Mouse (Mus musculus) embryonic facial prominence, embryonic 11.5 days (tissue): ENCODE data around the gene Ybx1. TPM values are rescaled to one million over a fixed set of nuclear protein-coding genes. Genes with fewer than 3 reads are reported as not detected.

ENCODE experiments used
- ATAC-seq: fragments of 200-750 bp; cut with Nextera tagmentation; replicated peaks from 2 replicates; pipeline ENCODE4 v1.8.0; 2017; ENCODE audit warnings: low read depth; ENCODE audit not compliant: insufficient number of reproducible peaks, low FRiP score, low TSS enrichment
- DNase-seq: peaks from one replicate; pipeline ENCODE4 v3.0.0-alpha.2; 2015; ENCODE audit warnings: low spot score
- H3K27ac ChIP-seq: fragments of 300-500 bp; sonication (generic); replicated peaks from 2 replicates; pipeline ENCODE4 v1.5.1; 2014; ENCODE audit warnings: mild to moderate bottlenecking, low read depth, low read length, control low read depth
- H3K27me3 ChIP-seq: fragments of 300-500 bp; sonication (generic); 2 replicates; pipeline ENCODE4 v1.6.1; 2014; ENCODE audit warnings: mild to moderate bottlenecking, low read length, moderate library complexity, mixed read lengths; ENCODE audit not compliant: control insufficient read depth, insufficient read depth
- H3K36me3 ChIP-seq: fragments of 300-500 bp; sonication (generic); replicated peaks from 2 replicates; pipeline ENCODE4 v1.6.1; 2014; ENCODE audit warnings: low read depth, mild to moderate bottlenecking, low read length, moderate library complexity, mixed read lengths; ENCODE audit not compliant: control insufficient read depth, insufficient read depth
- H3K4me1 ChIP-seq: fragments of 300-500 bp; sonication (generic); 2 replicates; pipeline ENCODE4 v1.6.1; 2014; ENCODE audit warnings: low read length, mixed read lengths; ENCODE audit not compliant: control insufficient read depth, insufficient read depth
- H3K4me2 ChIP-seq: fragments of 300-500 bp; sonication (generic); 2 replicates; pipeline ENCODE4 v1.6.1; 2014; ENCODE audit warnings: low read depth, mild to moderate bottlenecking, control low read depth, low read length, moderate library complexity
- H3K4me3 ChIP-seq: fragments of 300-500 bp; sonication (generic); 2 replicates; pipeline ENCODE4 v1.5.1; 2014; ENCODE audit warnings: low read depth, low read length, control low read depth
- H3K9ac ChIP-seq: fragments of 300-500 bp; sonication (generic); replicated peaks from 2 replicates; pipeline ENCODE4 v1.6.1; 2014; ENCODE audit warnings: mild to moderate bottlenecking, control low read depth, low read length
- H3K9me3 ChIP-seq: fragments of 300-500 bp; sonication (generic); replicated peaks from 2 replicates; pipeline ENCODE4 v1.6.1; 2016; ENCODE audit warnings: mild to moderate bottlenecking, low read length, inconsistent platforms, mixed read lengths; ENCODE audit not compliant: control insufficient read depth
- WGBS: fragments of 180-500 bp; shearing (Covaris S2); extraction: QIAGEN DNeasy Blood & Tissue Kit; methylation state at CpG from one replicate; pipeline ENCODE4 v1.1.7; 2014; 5-methylcytosine and 5-hydroxymethylcytosine counted together
- polyA plus RNA-seq: library from polyadenylated mRNA; unstranded; fragments of >200 nt; fragmentation: Nextera tagmentation; extraction: Ambion mirVana; gene quantifications from 2 replicates; pipeline ENCODE4 v1.2.1, GENCODE M21; 2014

Ybx1 gene
- polyA plus RNA-seq, 1 experiment from 2014 or later, result 1,398 TPM

- H3K9ac ChIP-seq, result no peak overlapping the region
- ATAC-seq, result no peak
- H3K9me3 ChIP-seq, result no peaks in the 10 kb centered on the region
- no peak for DNase-seq
- no peak overlapping the region for H3K4me3 ChIP-seq
- H3K4me1 ChIP-seq, result no peaks in the 10 kb centered on the region
- H3K36me3 ChIP-seq, result no peaks in the 10 kb centered on the region; the same call in none of the 2 replicates
- 90% methylated on average over 12 of the region's 12 CpGs for WGBS
- H3K4me2 ChIP-seq, result no peak overlapping the region
- H3K27ac ChIP-seq, result no peak overlapping the region
- no peaks in the 10 kb centered on the region for H3K27me3 ChIP-seq
Observed at GRCm38 (mm10) chr4:119242571-119242970, 51.8 kb downstream of the Ybx1 start.

GRCm38 (mm10) chr4:119241664-119242063 lies 52.7 kb downstream of the Ybx1 start:
- ATAC-seq (no peak), DNase-seq (no peak)
- no peaks in the 10 kb centered on the region for H3K27me3 ChIP-seq
- no peaks in the 10 kb centered on the region for H3K4me1 ChIP-seq
- H3K27ac ChIP-seq, result no peak overlapping the region
- no peak overlapping the region for H3K9ac ChIP-seq
- H3K4me3 ChIP-seq, result no peak overlapping the region
- H3K36me3 ChIP-seq, result no peaks in the 10 kb centered on the region; the same call in none of the 2 replicates
- H3K9me3 ChIP-seq, result no peaks in the 10 kb centered on the region
- no peak overlapping the region for H3K4me2 ChIP-seq
- 83% methylated on average over 14 of the region's 14 CpGs for WGBS

- Histone ChIP-seq H3K27ac (no peak overlapping the region), H3K36me3 (no peaks in the 10 kb centered on the region; the same call in none of the 2 replicates), H3K4me3 (no peak overlapping the region), H3K4me2 (no peak overlapping the region), H3K9me3 (no peaks in the 10 kb centered on the region), H3K9ac (peak overlapping the region; percentile 30), H3K4me1 (no peaks in the 10 kb centered on the region), H3K27me3 (no peaks in the 10 kb centered on the region)
- DNase-seq (peak; percentile 89), ATAC-seq (0 out of 2 replicates have a peak, but pooled peaks have one; percentile 25)
- 41% methylated on average over 12 of the region's 12 CpGs for WGBS
Observed at GRCm38 (mm10) chr4:119239181-119239682, 55.2 kb downstream of the Ybx1 start.

- Histone ChIP-seq H3K36me3 (no peaks in the 10 kb centered on the region; the same call in none of the 2 replicates), H3K9ac (no peak overlapping the region), H3K4me2 (no peak overlapping the region), H3K27ac (no peak overlapping the region), H3K27me3 (no peaks in the 10 kb centered on the region), H3K9me3 (no peaks in the 10 kb centered on the region), H3K4me1 (no peaks in the 10 kb centered on the region), H3K4me3 (no peak overlapping the region)
- DNase-seq (no peak), ATAC-seq (no peak; the same call in 1 of the 2 replicates)
- 67% methylated on average over 3 of the region's 3 CpGs for WGBS
Observed at GRCm38 (mm10) chr4:119238661-119239060, 55.7 kb downstream of the Ybx1 start.

GRCm38 (mm10) chr4:119234348-119234747 lies 60.1 kb downstream of the Ybx1 start:
- Histone ChIP-seq H3K9me3 (no peaks in the 10 kb centered on the region), H3K9ac (no peak overlapping the region), H3K27ac (no peak overlapping the region), H3K36me3 (no peaks in the 10 kb centered on the region), H3K27me3 (no peaks in the 10 kb centered on the region), H3K4me1 (no peaks in the 10 kb centered on the region), H3K4me2 (no peak overlapping the region), H3K4me3 (no peak overlapping the region; the same call in 1 of the 2 replicates)
- DNase-seq (no peak), ATAC-seq (no peak)
- WGBS, result 63% methylated on average over 3 of the region's 3 CpGs

GRCm38 (mm10) chr4:119233256-119233901 lies 61.0 kb downstream of the Ybx1 start:
- Histone ChIP-seq H3K4me1 (no peaks in the 10 kb centered on the region), H3K27ac (no peak overlapping the region), H3K9ac (peak overlapping the region; percentile 78), H3K27me3 (no peaks in the 10 kb centered on the region), H3K4me2 (peak overlapping the region; percentile 86), H3K9me3 (no peaks in the 10 kb centered on the region), H3K4me3 (peak overlapping the region; percentile 87), H3K36me3 (no peaks in the 10 kb centered on the region; the same call in 1 of the 2 replicates)
- DNase-seq, result peak; percentile 80
- WGBS, result 0% methylated on average over 32 of the region's 36 CpGs
- peak; percentile 50; the same call in 1 of the 2 replicates for ATAC-seq

- H3K9me3 ChIP-seq, result no peaks in the 10 kb centered on the region
- peaks cover 3% of the 10 kb centered on the region for H3K36me3 ChIP-seq
- H3K4me1 ChIP-seq, result no peaks in the 10 kb centered on the region
- H3K4me2 ChIP-seq, result peak within 1 kb of the TSS; percentile 86
- H3K9ac ChIP-seq, result peak within 1 kb of the TSS; percentile 78
- peak; percentile 99 for DNase-seq
- peak; percentile 92 for ATAC-seq
- WGBS, result under 1% methylated on average over 69 of the region's 71 CpGs
- no peak within 1 kb of the TSS for H3K27ac ChIP-seq
- H3K4me3 ChIP-seq, result peak within 1 kb of the TSS; percentile 87
- H3K27me3 ChIP-seq, result no peaks in the 10 kb centered on the region
Observed at GRCm38 (mm10) chr4:119232410-119233255, 61.8 kb downstream of the Ybx1 start, which contains the start of the genes AU022252 and P3h1. TSS of gene AU022252 (minus strand) at chr4:119232712. TSS of gene P3h1 (plus strand) at chr4:119232915.
